Mouse (Mus musculus) MEL (cell line): ENCODE results near the gene Gm49450. TPM values are rescaled to one million over a fixed set of nuclear protein-coding genes. Genes with fewer than 3 reads are reported as not detected.
A peak's percentile ranks its signal among the peaks of the same experiment; 100 is the strongest.

Source experiments
- DNase-seq: peaks from one replicate; pipeline ENCODE4 v3.0.0; 2011; ENCODE audit warnings: low read depth, low spot score
- H3K27ac ChIP-seq: 2 replicates; pipeline ENCODE4 v1.5.1; 2012; ENCODE audit warnings: low read depth, mild to moderate bottlenecking, control low read depth, low read length, moderate library complexity; ENCODE audit not compliant: control insufficient read depth
- H3K27me3 ChIP-seq, 2 experiments: fragments of 150-350 bp in 1 of 2; sonication (generic) in 1 of 2; 2 replicates each; pipeline ENCODE4 v1.6.1; 2012; ENCODE audit warnings: low read length in 2 of 2, mild to moderate bottlenecking in 2 of 2, improper control_type of control experiment in 1 of 2, moderate library complexity in 1 of 2; ENCODE audit not compliant: insufficient read depth in 2 of 2, control insufficient read depth in 1 of 2
- H3K36me3 ChIP-seq, 2 experiments: 2 replicates each; pipeline ENCODE4 v1.6.1; 2012 to 2014; ENCODE audit warnings: low read length in 2 of 2, improper control_type of control experiment in 1 of 2, inconsistent platforms in 1 of 2, mild to moderate bottlenecking in 1 of 2; ENCODE audit not compliant: insufficient read depth in 2 of 2, control insufficient read depth in 1 of 2
- H3K4me1 ChIP-seq, 2 experiments: fragments of 150-350 bp in 1 of 2; sonication (generic) in 1 of 2; 2 replicates each; pipeline ENCODE4 v1.6.1; 2012; ENCODE audit warnings: low read length in 2 of 2, improper control_type of control experiment in 1 of 2, mild to moderate bottlenecking in 1 of 2; ENCODE audit not compliant: insufficient read depth in 2 of 2, control insufficient read depth in 1 of 2
- H3K4me3 ChIP-seq, 2 experiments: fragments of 150-350 bp in 1 of 2; sonication (generic) in 1 of 2; 2 replicates each; pipeline ENCODE4 v1.5.1; 2012; ENCODE audit warnings: low read depth in 2 of 2, low read length in 2 of 2, mild to moderate bottlenecking in 2 of 2, moderate library complexity in 2 of 2, control low read depth in 1 of 2, improper control_type of control experiment in 1 of 2; ENCODE audit not compliant: control insufficient read depth in 1 of 2, insufficient read depth in 1 of 2
- H3K79me2 ChIP-seq: 2 replicates; pipeline ENCODE4 v1.6.1; 2012; ENCODE audit warnings: mild to moderate bottlenecking, low read length, moderate library complexity; ENCODE audit not compliant: control insufficient read depth, poor library complexity, insufficient read depth
- H3K9ac ChIP-seq: 2 replicates; pipeline ENCODE4 v1.6.1; 2012; ENCODE audit warnings: low read depth, mild to moderate bottlenecking, control low read depth, low read length, moderate library complexity; ENCODE audit not compliant: control insufficient read depth, poor library complexity, severe bottlenecking
- H3K9me3 ChIP-seq: fragments of 150-350 bp; sonication (generic); replicated peaks from 2 replicates; pipeline ENCODE4 v1.6.1; 2012; ENCODE audit warnings: mild to moderate bottlenecking, low read length, improper control_type of control experiment, moderate library complexity; ENCODE audit not compliant: insufficient read depth
- BHLHE40 ChIP-seq: IDR thresholded peaks from 2 replicates; pipeline ENCODE4 v1.6.1; 2012; ENCODE audit warnings: low read depth, mild to moderate bottlenecking, inconsistent platforms, low read length, improper control_type of control experiment, borderline replicate concordance
- EP300 ChIP-seq, 2 experiments: IDR thresholded peaks; 2 replicates each; pipeline ENCODE4 v1.6.1; 2011; ENCODE audit warnings: improper control_type of control experiment in 2 of 2, low read length in 2 of 2, low read depth in 1 of 2, mild to moderate bottlenecking in 1 of 2
- MAX ChIP-seq: IDR thresholded peaks from 2 replicates; pipeline ENCODE4 v1.6.1; 2011; ENCODE audit warnings: low read length, improper control_type of control experiment
- MAZ ChIP-seq: IDR thresholded peaks from 2 replicates; pipeline ENCODE4 v1.6.1; 2012; ENCODE audit warnings: low read depth, mild to moderate bottlenecking, inconsistent platforms, low read length, improper control_type of control experiment
- MYB ChIP-seq: IDR thresholded peaks from 2 replicates; pipeline ENCODE4 v1.6.1; 2011; ENCODE audit warnings: mild to moderate bottlenecking, low read depth, low read length, improper control_type of control experiment
- NRF1 ChIP-seq: IDR thresholded peaks from 2 replicates; pipeline ENCODE4 v1.6.1; 2014; ENCODE audit warnings: low read depth, mild to moderate bottlenecking, inconsistent platforms, low read length, improper control_type of control experiment, moderate library complexity; ENCODE audit not compliant: poor library complexity, insufficient read depth, severe bottlenecking
- POLR2A ChIP-seq, 2 experiments: IDR thresholded peaks; 2 replicates each; pipeline ENCODE4 v1.6.1; 2011 to 2012; ENCODE audit warnings: low read length in 2 of 2, mild to moderate bottlenecking in 2 of 2, control low read depth in 1 of 2, improper control_type of control experiment in 1 of 2, low read depth in 1 of 2, moderate library complexity in 1 of 2; ENCODE audit not compliant: control insufficient read depth in 1 of 2, insufficient read depth in 1 of 2, poor library complexity in 1 of 2
- POLR2AphosphoS2 ChIP-seq: IDR thresholded peaks from 2 replicates; pipeline ENCODE4 v1.6.1; 2011; ENCODE audit warnings: low read length, improper control_type of control experiment
- RCOR1 ChIP-seq: IDR thresholded peaks from 2 replicates; pipeline ENCODE4 v1.6.1; 2012; ENCODE audit warnings: low read depth, mild to moderate bottlenecking, inconsistent platforms, low read length, improper control_type of control experiment
- TAL1 ChIP-seq: IDR thresholded peaks from 2 replicates; pipeline ENCODE4 v1.6.1; 2012; ENCODE audit warnings: mild to moderate bottlenecking, inconsistent platforms, low read length, moderate library complexity, mixed read lengths
- TCF12 ChIP-seq: IDR thresholded peaks from 2 replicates; pipeline ENCODE4 v1.6.1; 2014; ENCODE audit warnings: low read depth, mild to moderate bottlenecking, inconsistent platforms, low read length, improper control_type of control experiment, moderate library complexity
- ZNF384 ChIP-seq: IDR thresholded peaks from 2 replicates; pipeline ENCODE4 v1.6.1; 2012; ENCODE audit warnings: low read depth, mild to moderate bottlenecking, inconsistent platforms, low read length, improper control_type of control experiment
- polyA plus RNA-seq, 2 experiments: library from polyadenylated mRNA; stranded (reverse) in 1 of 2; unstranded in 1 of 2; fragments of >175 nt in 1 of 2; fragments of >200 nt in 1 of 2; gene quantifications; 2 replicates each; pipeline versions ENCODE4 v1.2.1 to v1.2.4; 2012; ENCODE audit warnings: low replicate concordance in 2 of 2, low read depth in 1 of 2; ENCODE audit not compliant: insufficient read length in 2 of 2, insufficient read depth in 1 of 2, missing spikeins in 1 of 2
- total RNA-seq: library from RNA; depleted of rRNA; stranded (reverse); fragments of 300-350 nt; gene quantifications from 2 replicates; pipeline ENCODE4 v1.2.3, GENCODE M21; 2012

The Gm49450 gene
- total and polyA plus RNA-seq, 3 experiments = not detected

GRCm38 (mm10) chr15:98997938-98998774 is 44.8 kb upstream of the Gm49450 start:
- no peaks in the 10 kb centered on the region for H3K27me3 ChIP-seq
- peaks cover 8 to 24% of the 10 kb centered on the region in 2 experiments for H3K4me1 ChIP-seq
- peak; percentile 25; the same call in 1 of the 2 replicates for TF ChIP-seq MYB
- TF ChIP-seq TAL1 = peak; percentile 74
- TF ChIP-seq MAX = no peak
- 0 out of 2 replicates have a peak, but pooled peaks have one; percentile 40 for TF ChIP-seq MAZ
- TF ChIP-seq ZNF384 = no peak
- 0 out of 2 replicates have a peak, but pooled peaks have one; percentile 26 for TF ChIP-seq TCF12
- peak in 1 of 2 experiments; percentile 61; a peak in 3 of 4 replicates for TF ChIP-seq EP300 (IDR thresholded peaks at IDR 0.05; ENCODE audit: low read depth in 1 of 2, low read length in 2 of 2)
- no peak for DNase-seq
- H3K27ac ChIP-seq = no peak overlapping the region
- H3K79me2 ChIP-seq = peaks cover 3% of the 10 kb centered on the region; the same call in 1 of the 2 replicates
- H3K9me3 ChIP-seq = no peaks in the 10 kb centered on the region
- H3K36me3 ChIP-seq = peaks cover 0 to 12% of the 10 kb centered on the region in 2 experiments; a peak in 2 of 4 replicates
- no peak overlapping the region for H3K4me3 ChIP-seq
- peak overlapping the region; percentile 5; the same call in 1 of the 2 replicates for H3K9ac ChIP-seq

GRCm38 (mm10) chr15:98996840-98997239 is 43.5 kb upstream of the Gm49450 start:
- Histone ChIP-seq H3K4me1 (peaks cover 11 to 29% of the 10 kb centered on the region in 2 experiments), H3K27ac (no peak overlapping the region)

GRCm38 (mm10) chr15:98994957-98995520 is 41.7 kb upstream of the Gm49450 start:
- H3K27ac ChIP-seq = no peak overlapping the region
- peaks cover 11 to 23% of the 10 kb centered on the region in 2 experiments for H3K4me1 ChIP-seq
- no peaks in the 10 kb centered on the region for H3K9me3 ChIP-seq
- H3K79me2 ChIP-seq = peaks cover 3% of the 10 kb centered on the region; the same call in 1 of the 2 replicates
- peaks cover 0 to 14% of the 10 kb centered on the region in 2 experiments; a peak in 2 of 4 replicates for H3K36me3 ChIP-seq
- no peaks in the 10 kb centered on the region for H3K27me3 ChIP-seq
- no peak for DNase-seq
- H3K9ac ChIP-seq = no peak overlapping the region
- TF ChIP-seq RCOR1 (no peak), POLR2AphosphoS2 (no peak), MAX (no peak), BHLHE40 (no peak), POLR2A (IDR thresholded peaks at IDR 0.05; ENCODE audit: control insufficient read depth in 1 of 2, insufficient read depth in 1 of 2, low read depth in 1 of 2, low read length in 2 of 2, poor library complexity in 1 of 2) (no peak), NRF1 (no peak), ZNF384 (no peak)
- H3K4me3 ChIP-seq = no peak overlapping the region

More at GRCm38 (mm10) chr15:98996840-98997239, 43.5 kb upstream of the Gm49450 start:
- no peak for DNase-seq
- Histone ChIP-seq H3K79me2 (peaks cover 3% of the 10 kb centered on the region; the same call in 1 of the 2 replicates), H3K9ac (no peak overlapping the region), H3K36me3 (peaks cover 0 to 17% of the 10 kb centered on the region in 2 experiments; a peak in 2 of 4 replicates), H3K9me3 (no peaks in the 10 kb centered on the region), H3K4me3 (no peak overlapping the region), H3K27me3 (no peaks in the 10 kb centered on the region)
- TF ChIP-seq TAL1 = no peak
